Mouse (Mus musculus) embryonic facial prominence, embryonic 12.5 days (tissue): ENCODE measurements around the gene Plxnc1. TPM values are rescaled to one million over a fixed set of nuclear protein-coding genes. Genes with fewer than 3 reads are reported as not detected.

Experiments used
- ATAC-seq: fragments of 200-750 bp; cut with Nextera tagmentation; 2 replicates; pipeline ENCODE4 v1.8.0; 2017; ENCODE audit not compliant: insufficient number of reproducible peaks, insufficient read depth, low FRiP score, low TSS enrichment
- H3K27ac ChIP-seq: fragments of 300-500 bp; sonication (generic); 2 replicates; pipeline ENCODE4 v1.5.1; 2016; ENCODE audit warnings: mild to moderate bottlenecking
- H3K27me3 ChIP-seq: fragments of 300-500 bp; sonication (generic); 2 replicates; pipeline ENCODE4 v1.6.1; 2016; ENCODE audit warnings: mild to moderate bottlenecking, moderate library complexity
- H3K36me3 ChIP-seq: fragments of 300-500 bp; sonication (generic); 2 replicates; pipeline ENCODE4 v1.6.1; 2016; ENCODE audit warnings: mild to moderate bottlenecking
- H3K4me1 ChIP-seq: fragments of 300-500 bp; sonication (generic); 2 replicates; pipeline ENCODE4 v1.6.1; 2016
- H3K4me2 ChIP-seq: fragments of 300-500 bp; sonication (generic); replicated peaks from 2 replicates; pipeline ENCODE4 v1.6.1; 2016; ENCODE audit warnings: mild to moderate bottlenecking, moderate library complexity
- H3K4me3 ChIP-seq: fragments of 300-500 bp; sonication (generic); 2 replicates; pipeline ENCODE4 v1.5.1; 2016; ENCODE audit warnings: mild to moderate bottlenecking
- H3K9ac ChIP-seq: fragments of 300-500 bp; sonication (generic); 2 replicates; pipeline ENCODE4 v1.6.1; 2016; ENCODE audit warnings: mild to moderate bottlenecking, moderate library complexity
- H3K9me3 ChIP-seq: fragments of 300-500 bp; sonication (generic); 2 replicates; pipeline ENCODE4 v1.6.1; 2016; ENCODE audit warnings: mild to moderate bottlenecking, moderate library complexity
- WGBS: fragments of 180-500 bp; shearing (Covaris S2); methylation state at CpG from one replicate; pipeline ENCODE4 v1.1.7; 2016; 5-methylcytosine and 5-hydroxymethylcytosine counted together
- polyA plus RNA-seq: library from polyadenylated mRNA; unstranded; fragments of >200 nt; fragmentation: Nextera tagmentation; extraction: Ambion mirVana; gene quantifications from 2 replicates; pipeline ENCODE4 v1.2.1, GENCODE M21; 2016

The Plxnc1 gene
- polyA plus RNA-seq, 1 experiment from 2014 or later, result 3.5 TPM

GRCm38 (mm10) chr10:94974345-94975098 is 29.9 kb upstream of the Plxnc1 start:
- ATAC-seq, result no peak
- 69% methylated on average over 9 of the region's 9 CpGs for WGBS

GRCm38 (mm10) chr10:94971625-94972161 is 27.1 kb upstream of the Plxnc1 start:
- Histone ChIP-seq H3K9me3 (no peaks in the 10 kb centered on the region), H3K27ac (no peak overlapping the region), H3K36me3 (no peaks in the 10 kb centered on the region), H3K4me2 (no peak overlapping the region), H3K27me3 (no peaks in the 10 kb centered on the region), H3K4me3 (no peak overlapping the region), H3K4me1 (no peaks in the 10 kb centered on the region), H3K9ac (no peak overlapping the region)
- 81% methylated on average over 3 of the region's 3 CpGs for whole genome bisulfite sequencing
- no peak for ATAC-seq

More at GRCm38 (mm10) chr10:94974345-94975098, 29.9 kb upstream of the Plxnc1 start:
- no peaks in the 10 kb centered on the region for H3K36me3 ChIP-seq
- H3K4me2 ChIP-seq, result no peak overlapping the region
- no peaks in the 10 kb centered on the region for H3K4me1 ChIP-seq
- no peak overlapping the region for H3K9ac ChIP-seq
- H3K27ac ChIP-seq, result no peak overlapping the region
- H3K27me3 ChIP-seq, result no peaks in the 10 kb centered on the region
- no peaks in the 10 kb centered on the region for H3K9me3 ChIP-seq
- H3K4me3 ChIP-seq, result no peak overlapping the region

- WGBS, result 72% methylated on average over 6 of the region's 6 CpGs
These were observed 25.6 kb upstream of the Plxnc1 start for GRCm38 (mm10) chr10:94970221-94970620.

GRCm38 (mm10) chr10:94967468-94967867 is 22.8 kb upstream of the Plxnc1 start:
- H3K27ac ChIP-seq, result no peak overlapping the region
- ATAC-seq, result no peak
- WGBS, result 85% methylated on average over 7 of the region's 7 CpGs
- no peaks in the 10 kb centered on the region for H3K9me3 ChIP-seq
- no peaks in the 10 kb centered on the region for H3K27me3 ChIP-seq
- no peaks in the 10 kb centered on the region for H3K36me3 ChIP-seq
- H3K9ac ChIP-seq, result no peak overlapping the region
- no peak overlapping the region for H3K4me3 ChIP-seq
- H3K4me2 ChIP-seq, result no peak overlapping the region
- no peaks in the 10 kb centered on the region for H3K4me1 ChIP-seq

More at GRCm38 (mm10) chr10:94970221-94970620, 25.6 kb upstream of the Plxnc1 start:
- ATAC-seq, result no peak
- Histone ChIP-seq H3K4me2 (no peak overlapping the region), H3K27me3 (no peaks in the 10 kb centered on the region), H3K9me3 (no peaks in the 10 kb centered on the region), H3K36me3 (no peaks in the 10 kb centered on the region), H3K9ac (no peak overlapping the region), H3K27ac (no peak overlapping the region), H3K4me3 (no peak overlapping the region), H3K4me1 (no peaks in the 10 kb centered on the region)

- no peak overlapping the region for H3K4me3 ChIP-seq
- no peak overlapping the region for H3K27ac ChIP-seq
- no peaks in the 10 kb centered on the region for H3K9me3 ChIP-seq
- no peak overlapping the region for H3K4me2 ChIP-seq
- H3K36me3 ChIP-seq, result no peaks in the 10 kb centered on the region
- WGBS, result 89% methylated on average over 7 of the region's 7 CpGs
- H3K27me3 ChIP-seq, result no peaks in the 10 kb centered on the region
- no peak overlapping the region for H3K9ac ChIP-seq
- ATAC-seq, result no peak
- no peaks in the 10 kb centered on the region for H3K4me1 ChIP-seq
These were observed 22.2 kb upstream of the Plxnc1 start for GRCm38 (mm10) chr10:94966789-94967188.

- Histone ChIP-seq H3K27me3 (no peaks in the 10 kb centered on the region), H3K27ac (no peak overlapping the region), H3K9me3 (no peaks in the 10 kb centered on the region), H3K9ac (no peak overlapping the region), H3K4me2 (no peak overlapping the region), H3K36me3 (no peaks in the 10 kb centered on the region), H3K4me3 (no peak overlapping the region), H3K4me1 (no peaks in the 10 kb centered on the region)
- ATAC-seq, result no peak
- WGBS, result 81% methylated on average over 3 of the region's 3 CpGs
These were observed 20.5 kb upstream of the Plxnc1 start for GRCm38 (mm10) chr10:94965093-94965492.

GRCm38 (mm10) chr10:94962005-94962404 is 17.4 kb upstream of the Plxnc1 start:
- ATAC-seq, result no peak
- Histone ChIP-seq H3K4me1 (no peaks in the 10 kb centered on the region), H3K27me3 (no peaks in the 10 kb centered on the region), H3K9ac (no peak overlapping the region), H3K27ac (no peak overlapping the region), H3K4me3 (no peak overlapping the region), H3K4me2 (no peak overlapping the region), H3K36me3 (no peaks in the 10 kb centered on the region), H3K9me3 (no peaks in the 10 kb centered on the region)
- 79% methylated on average over 10 of the region's 10 CpGs for WGBS

- no peaks in the 10 kb centered on the region for H3K27me3 ChIP-seq
- no peak overlapping the region for H3K4me3 ChIP-seq
- no peak overlapping the region for H3K9ac ChIP-seq
- no peaks in the 10 kb centered on the region for H3K4me1 ChIP-seq
- 77% methylated on average over 11 of the region's 11 CpGs for WGBS
- no peak overlapping the region for H3K27ac ChIP-seq
- no peaks in the 10 kb centered on the region for H3K9me3 ChIP-seq
- ATAC-seq, result no peak
- H3K36me3 ChIP-seq, result no peaks in the 10 kb centered on the region
- no peak overlapping the region for H3K4me2 ChIP-seq
These were observed 16.6 kb upstream of the Plxnc1 start for GRCm38 (mm10) chr10:94961283-94961682.

- Histone ChIP-seq H3K9ac (no peak overlapping the region), H3K4me2 (no peak overlapping the region), H3K4me1 (no peaks in the 10 kb centered on the region), H3K27me3 (no peaks in the 10 kb centered on the region), H3K36me3 (no peaks in the 10 kb centered on the region), H3K27ac (no peak overlapping the region), H3K9me3 (no peaks in the 10 kb centered on the region), H3K4me3 (no peak overlapping the region)
- no peak for ATAC-seq
- WGBS, result 9% methylated on average over 7 of the region's 7 CpGs
These were observed 13.7 kb upstream of the Plxnc1 start for GRCm38 (mm10) chr10:94958311-94958710.

- WGBS, result 86% methylated on average over 7 of the region's 7 CpGs
- H3K4me2 ChIP-seq, result no peak overlapping the region
- H3K9ac ChIP-seq, result no peak overlapping the region
- H3K27ac ChIP-seq, result no peak overlapping the region
- no peaks in the 10 kb centered on the region for H3K27me3 ChIP-seq
- no peaks in the 10 kb centered on the region for H3K9me3 ChIP-seq
- H3K4me1 ChIP-seq, result no peaks in the 10 kb centered on the region
- ATAC-seq, result no peak
- no peaks in the 10 kb centered on the region for H3K36me3 ChIP-seq
- H3K4me3 ChIP-seq, result no peak overlapping the region
These were observed 13.1 kb upstream of the Plxnc1 start for GRCm38 (mm10) chr10:94957705-94958104.

- H3K9me3 ChIP-seq, result no peaks in the 10 kb centered on the region
- no peak overlapping the region for H3K27ac ChIP-seq
- no peak overlapping the region for H3K4me2 ChIP-seq
- peaks cover 35% of the 10 kb centered on the region for H3K27me3 ChIP-seq
- H3K4me3 ChIP-seq, result no peak overlapping the region
- ATAC-seq, result no peak
- no peaks in the 10 kb centered on the region for H3K36me3 ChIP-seq
- H3K9ac ChIP-seq, result no peak overlapping the region
- peaks cover 9% of the 10 kb centered on the region for H3K4me1 ChIP-seq
- 79% methylated on average over 10 of the region's 10 CpGs for WGBS
These were observed 3.5 kb upstream of the Plxnc1 start for GRCm38 (mm10) chr10:94947915-94948675.

- H3K9me3 ChIP-seq, result no peaks in the 10 kb centered on the region
- no peaks in the 10 kb centered on the region for H3K36me3 ChIP-seq
- no peak overlapping the region for H3K9ac ChIP-seq
- ATAC-seq, result no peak
- peaks cover 42% of the 10 kb centered on the region for H3K27me3 ChIP-seq
- no peak overlapping the region for H3K4me3 ChIP-seq
- 48% methylated on average over 7 of the region's 7 CpGs for WGBS
- H3K27ac ChIP-seq, result no peak overlapping the region
- peaks cover 16% of the 10 kb centered on the region for H3K4me1 ChIP-seq
- H3K4me2 ChIP-seq, result no peak overlapping the region
These were observed 2.8 kb upstream of the Plxnc1 start for GRCm38 (mm10) chr10:94947386-94947785.
